Mouse (Mus musculus): ENCODE measurements around the gene Rapgefl1.

DNA sequence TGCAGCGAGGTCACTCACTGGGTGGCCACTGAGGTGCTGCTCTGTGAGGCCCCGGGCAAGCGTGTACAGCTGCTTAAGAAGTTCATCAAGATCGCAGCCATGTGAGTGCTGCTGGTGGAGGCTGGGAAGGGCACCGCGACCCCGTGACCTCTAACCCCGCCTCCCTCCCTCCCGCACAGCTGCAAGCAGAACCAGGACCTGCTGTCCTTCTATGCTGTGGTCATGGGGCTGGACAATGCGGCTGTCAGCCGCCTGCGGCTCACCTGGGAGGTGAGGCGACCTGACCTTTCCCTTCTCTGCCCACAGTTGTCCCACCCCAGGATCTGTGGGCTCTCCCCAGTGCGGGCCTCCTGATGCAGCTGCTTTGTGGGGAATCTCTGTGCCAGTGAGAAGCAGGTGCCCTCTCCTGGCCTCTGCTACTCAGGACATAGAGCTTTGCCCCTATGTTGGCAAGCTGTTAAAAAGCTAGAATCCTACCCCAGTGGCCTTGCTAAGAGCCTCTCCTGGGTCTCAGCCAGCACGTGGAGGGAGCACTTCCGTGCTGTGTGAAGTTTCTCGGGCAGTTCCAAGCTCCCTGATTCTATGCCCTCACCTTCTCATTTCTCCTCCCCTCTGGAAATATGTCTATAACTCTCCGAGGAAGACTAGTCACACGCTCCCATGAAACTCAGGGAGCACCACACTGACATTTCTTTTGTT, 12.8 kb downstream of the Rapgefl1 start:
- TF ChIP-seq POLR2A (IDR thresholded peaks at IDR 0.05; ENCODE audit: low read depth, low read length) (no peak), MAX (IDR thresholded peaks at IDR 0.05; ENCODE audit: low read length) (no peak), KAT2A (IDR thresholded peaks at IDR 0.05; ENCODE audit: insufficient replicate concordance, low read length) (no peak)
